Mouse (Mus musculus): Measurements from ENCODE around the gene Zer1.

Zer1 gene

DNA sequence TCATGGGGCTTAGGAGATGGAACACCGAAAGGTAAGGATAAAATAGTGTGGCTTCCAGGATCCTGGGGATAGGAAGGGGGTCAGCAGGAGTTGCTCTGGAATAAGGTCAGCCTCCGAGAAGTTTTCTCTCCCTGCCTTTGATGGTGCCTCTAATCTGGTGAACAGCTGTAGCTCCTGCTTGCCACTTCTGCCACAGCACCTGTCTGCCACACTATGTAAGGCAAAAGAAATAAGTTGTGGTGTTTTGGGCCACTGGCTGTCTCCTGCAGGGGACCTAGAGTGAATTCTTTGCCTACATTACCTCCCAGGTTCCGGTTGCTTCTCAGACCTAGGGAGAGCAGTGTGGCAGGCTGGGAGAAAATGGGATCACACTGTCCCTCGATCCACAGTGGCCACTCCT is 45.6 kb downstream of the Zer1 start:
- DNase-seq (ENCODE audit: extremely low spot score, low read depth, low spot score), result no peak

DNA sequence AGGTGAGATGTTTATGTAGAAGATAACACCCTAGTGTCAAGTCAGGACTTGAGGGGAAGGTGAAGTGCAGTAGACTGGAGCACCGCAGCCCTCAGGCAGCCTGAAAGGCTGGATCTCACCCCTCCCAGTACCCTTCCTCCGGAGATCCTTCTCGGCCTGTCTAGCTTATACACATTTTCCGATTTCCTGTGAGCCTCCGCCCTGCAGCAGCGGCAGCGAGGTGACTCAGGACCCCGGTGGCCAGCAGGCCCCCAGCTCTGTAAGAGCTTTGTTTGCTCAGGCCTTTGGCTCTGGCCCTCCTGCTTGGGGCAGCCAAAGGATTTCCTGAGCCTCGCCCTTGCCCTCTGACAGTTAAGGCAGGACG is 46.1 kb downstream of the Zer1 start:
- DNase-seq (ENCODE audit: extremely low spot score, low read depth, low spot score), result no peak

DNA sequence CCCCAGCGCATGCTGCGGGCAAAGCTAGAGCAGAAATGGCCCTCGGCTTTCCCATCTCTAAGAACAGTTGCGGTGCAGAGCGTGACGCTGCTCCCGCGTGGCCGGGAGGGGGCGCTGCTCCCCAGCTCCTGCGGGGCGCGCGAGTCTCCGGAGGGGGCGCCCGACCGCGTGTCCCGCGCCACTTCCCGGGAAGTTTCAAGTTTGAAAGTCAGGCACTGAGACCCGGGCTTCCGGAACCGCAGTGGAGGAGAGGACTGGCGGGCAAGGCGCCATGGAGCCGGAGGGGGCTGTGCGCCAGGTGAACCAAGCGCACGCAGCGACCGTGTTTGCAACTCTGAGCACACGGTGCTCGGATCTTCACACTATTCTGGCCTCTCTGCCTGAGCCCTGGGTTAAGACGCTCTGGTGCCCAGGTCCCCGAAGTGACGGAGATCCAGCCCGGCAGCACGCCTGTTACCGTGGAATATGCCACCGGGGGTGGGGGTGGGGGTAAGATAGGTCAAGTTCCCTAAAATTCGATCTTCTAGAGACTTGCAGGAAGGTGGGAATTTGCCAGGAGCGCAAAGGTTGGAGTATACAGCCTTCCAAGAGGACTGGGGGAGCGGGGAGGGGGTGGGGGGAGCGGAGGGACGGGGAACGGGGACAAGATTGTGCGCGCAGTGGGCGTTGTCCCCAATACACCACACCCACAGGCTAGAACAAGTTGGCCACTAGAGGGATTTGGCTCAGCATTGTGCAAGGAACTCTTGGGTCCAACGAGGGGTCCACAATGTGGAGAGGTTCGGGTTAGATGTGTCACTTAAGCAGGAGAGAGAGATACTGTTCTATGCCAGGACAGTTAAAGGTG is 46.7 kb downstream of the Zer1 start, which contains the start of gene Pkn3:
TSS of gene Pkn3 (plus strand) at position 183 of the 847 bp plus-strand sequence.
- no peak for DNase-seq (ENCODE audit: extremely low spot score, low read depth, low spot score)

DNA sequence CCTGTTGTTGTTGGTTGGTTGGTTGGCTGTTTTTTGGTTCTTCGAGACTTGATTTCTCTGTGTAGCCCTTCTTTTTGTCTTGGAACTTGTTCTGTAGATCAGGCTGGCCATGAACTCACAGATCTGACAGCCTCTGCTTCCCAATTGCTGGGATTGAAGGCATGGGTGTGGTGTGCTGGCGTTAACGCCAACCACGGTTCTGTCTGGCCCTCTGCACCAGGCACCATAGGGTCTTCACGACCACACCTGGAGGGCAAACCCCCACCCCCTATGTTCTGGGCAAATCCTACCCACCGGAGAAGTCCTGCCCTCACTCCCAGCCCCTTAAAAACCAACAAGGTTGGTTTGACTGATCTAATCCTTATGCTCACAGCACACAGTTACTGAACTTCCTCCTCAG is 47.4 kb downstream of the Zer1 start:
- DNase-seq (ENCODE audit: extremely low spot score, low read depth, low spot score), result no peak

DNA sequence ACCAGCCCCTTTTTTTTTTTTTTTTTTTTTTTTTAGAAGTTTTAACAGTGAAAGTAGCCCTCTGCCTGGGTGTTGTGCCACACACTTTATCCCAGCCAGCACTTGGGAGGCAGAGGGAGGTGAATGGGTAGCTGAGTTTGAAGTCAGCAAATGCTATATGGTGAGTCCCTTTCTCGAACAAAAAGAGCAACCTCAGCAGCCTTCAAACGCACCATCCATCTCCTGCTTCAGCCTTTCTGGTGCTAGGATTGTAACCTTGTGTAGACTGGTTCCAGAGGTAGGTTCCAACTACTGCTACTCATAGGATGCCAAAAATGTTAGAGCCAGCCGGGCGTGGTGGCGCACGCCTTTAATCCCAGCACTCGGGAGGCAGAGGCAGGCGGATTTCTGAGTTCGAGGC is 47.9 kb downstream of the Zer1 start:
- no peak for DNase-seq (ENCODE audit: extremely low spot score, low read depth, low spot score)

DNA sequence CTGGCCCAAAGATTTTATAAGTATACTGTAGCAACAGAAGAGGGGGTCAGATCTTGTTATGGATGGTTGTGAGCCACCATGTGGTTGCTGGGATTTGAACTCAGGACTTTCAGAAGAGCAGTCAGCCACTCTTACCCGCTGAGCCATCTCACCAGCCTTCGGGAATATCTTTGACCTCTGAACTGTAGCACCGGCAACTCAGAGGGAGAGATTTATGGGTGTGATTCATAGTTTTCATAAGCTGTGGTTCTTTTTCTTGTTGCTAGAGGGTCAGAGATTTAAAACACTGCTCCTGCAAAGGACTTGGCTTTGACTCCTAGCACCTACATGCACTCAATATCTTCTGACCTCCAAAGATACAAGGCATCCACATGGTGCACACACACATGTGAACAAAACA is 48.8 kb downstream of the Zer1 start:
- DNase-seq (ENCODE audit: extremely low spot score, low read depth, low spot score), result no peak

DNA sequence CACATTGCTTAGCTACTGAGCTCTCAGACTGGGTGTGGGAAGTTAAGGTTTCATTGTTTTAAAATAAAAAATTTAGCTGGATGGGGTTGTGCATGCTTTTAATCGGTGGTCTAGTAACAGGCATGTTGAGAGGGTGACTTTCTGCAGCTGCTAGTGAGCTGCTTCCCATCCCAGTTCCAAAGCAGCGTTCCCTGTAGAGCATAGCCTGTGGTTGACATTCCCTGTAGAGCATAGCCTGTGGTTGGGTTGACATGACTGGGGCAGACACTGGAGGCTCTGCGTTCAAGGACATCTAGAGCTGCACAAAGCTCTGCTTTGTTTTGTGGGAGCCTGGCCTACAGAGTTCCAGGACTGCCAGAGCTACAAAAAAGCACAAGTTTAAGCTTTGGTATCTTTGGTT is 51.1 kb downstream of the Zer1 start:
- DNase-seq (ENCODE audit: extremely low spot score, low read depth, low spot score), result no peak

DNA sequence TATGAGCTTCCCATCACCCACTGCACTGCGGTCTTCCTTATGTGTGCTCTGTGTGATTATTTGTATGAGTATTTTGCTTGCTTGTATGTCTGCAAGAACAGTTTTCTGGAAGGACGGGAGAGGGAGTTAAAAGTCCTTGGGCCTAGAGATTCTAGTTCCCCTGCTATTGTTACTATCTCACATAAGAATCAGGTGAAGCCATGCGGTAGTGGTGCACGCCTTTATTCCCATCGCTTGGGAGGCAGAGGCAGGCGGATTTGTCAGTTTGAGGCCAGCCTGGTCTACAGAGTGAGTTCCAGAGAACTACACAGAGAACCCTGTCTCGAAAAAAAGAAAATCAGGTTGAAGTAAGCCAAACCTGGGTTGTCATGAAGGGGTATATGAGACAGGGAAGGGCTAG is 51.5 kb downstream of the Zer1 start:
- DNase-seq (ENCODE audit: extremely low spot score, low read depth, low spot score), result no peak

DNA sequence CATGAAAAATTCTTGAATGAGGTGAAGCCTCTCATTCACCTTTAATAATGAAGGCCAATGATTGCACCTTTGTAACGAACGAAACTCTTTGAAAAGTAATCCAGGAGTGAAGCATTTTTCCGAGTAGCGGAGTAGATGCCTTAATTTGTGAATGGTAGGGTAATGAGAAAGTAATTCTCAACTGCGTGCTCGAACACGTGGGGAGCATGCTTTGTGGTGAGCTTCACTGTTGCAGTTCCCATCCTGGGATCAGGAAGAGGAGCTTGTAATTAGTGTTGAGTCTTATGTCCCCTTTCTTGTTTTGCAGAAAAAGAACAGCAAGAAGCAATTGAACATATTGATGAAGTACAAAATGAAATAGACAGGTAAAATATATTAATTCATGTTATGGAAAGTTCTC is 56.4 kb downstream of the Zer1 start:
- no peak for DNase-seq (ENCODE audit: extremely low spot score, low read depth, low spot score)

DNA sequence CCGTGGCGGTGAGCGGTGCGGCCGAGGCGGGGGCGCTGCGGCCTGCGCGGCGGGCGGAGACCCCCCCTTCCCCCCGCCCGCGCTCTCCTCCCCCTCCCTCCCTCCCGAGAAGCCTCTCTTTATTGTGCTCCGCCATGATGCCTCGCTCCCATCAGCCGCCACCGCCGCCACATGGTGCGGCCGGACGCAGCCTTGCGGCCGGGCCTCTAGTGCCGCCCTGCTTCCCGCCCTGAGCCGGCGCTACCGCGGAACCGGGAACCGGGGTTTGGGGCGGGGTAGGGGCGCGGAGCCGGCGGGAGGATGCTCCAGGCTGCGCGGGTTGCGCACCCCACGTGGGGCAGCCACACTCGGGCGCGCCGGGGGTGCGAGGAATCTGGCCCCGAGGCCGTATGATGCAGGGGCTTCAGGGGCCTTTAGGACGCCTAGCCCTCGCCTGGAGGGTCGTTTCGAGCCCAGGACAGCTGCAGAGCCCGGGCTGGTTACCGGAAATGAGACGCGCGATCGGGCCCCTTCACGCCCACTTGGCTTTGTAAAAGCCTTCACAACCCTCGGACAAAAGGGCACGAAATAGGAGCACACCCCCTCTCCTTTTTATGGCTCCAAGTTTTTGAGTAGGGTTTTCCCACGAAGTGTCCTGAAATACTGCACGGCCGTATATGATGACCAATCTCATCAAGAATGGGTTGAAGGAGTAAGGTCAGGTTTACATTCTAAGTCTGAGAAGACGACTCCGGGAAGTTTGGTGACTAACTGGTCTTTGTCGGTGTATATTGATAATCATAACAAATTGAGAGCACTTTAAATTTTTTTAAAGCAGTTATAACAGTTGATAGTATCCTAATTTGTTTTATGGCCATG is 57.1 kb downstream of the Zer1 start:
- DNase-seq (ENCODE audit: extremely low spot score, low read depth, low spot score), result no peak

DNA sequence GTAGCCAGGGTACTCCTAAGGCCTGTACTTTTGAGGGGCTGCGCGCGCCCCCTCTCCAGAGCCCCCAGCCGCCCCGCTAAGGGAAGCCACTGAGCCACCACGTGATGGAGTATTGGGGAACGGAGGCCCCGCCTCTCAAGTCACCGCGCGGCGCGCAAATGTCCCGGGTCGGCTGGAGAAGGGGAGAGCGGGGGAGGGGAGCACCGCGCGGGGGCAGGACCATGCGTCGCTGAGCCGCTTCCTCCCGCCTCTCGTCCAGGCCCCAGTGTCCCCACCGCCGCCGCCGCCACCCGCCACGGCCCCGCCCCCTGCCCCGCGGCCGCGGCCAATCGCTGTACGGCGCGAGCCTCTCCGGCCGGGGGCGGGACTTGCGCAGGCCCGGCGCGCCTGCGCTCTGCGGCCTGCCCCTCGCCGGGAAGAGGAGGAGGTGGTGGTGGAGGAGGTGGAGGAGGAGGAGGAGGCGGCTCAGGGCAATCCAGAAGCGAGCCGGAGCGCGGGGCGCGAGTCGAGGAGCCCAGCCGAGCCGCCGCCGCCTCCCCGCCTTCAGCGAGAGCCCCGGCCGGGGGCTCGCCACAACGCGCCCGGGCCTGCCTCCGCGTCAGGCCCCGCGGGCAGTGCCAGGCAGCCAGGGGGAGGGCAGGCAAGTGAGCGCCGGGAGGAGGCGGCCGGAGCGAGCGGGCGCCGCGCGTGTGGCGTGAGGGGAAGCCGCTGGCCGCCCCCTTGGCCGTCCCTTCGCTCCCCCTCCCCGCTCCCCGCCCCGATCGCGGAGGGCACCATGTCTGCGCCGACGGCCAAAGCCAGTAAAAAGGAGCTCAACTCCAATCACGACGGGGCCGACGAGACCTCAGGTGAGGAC is 58.1 kb downstream of the Zer1 start:
- no peak for DNase-seq (ENCODE audit: extremely low spot score, low read depth, low spot score)

DNA sequence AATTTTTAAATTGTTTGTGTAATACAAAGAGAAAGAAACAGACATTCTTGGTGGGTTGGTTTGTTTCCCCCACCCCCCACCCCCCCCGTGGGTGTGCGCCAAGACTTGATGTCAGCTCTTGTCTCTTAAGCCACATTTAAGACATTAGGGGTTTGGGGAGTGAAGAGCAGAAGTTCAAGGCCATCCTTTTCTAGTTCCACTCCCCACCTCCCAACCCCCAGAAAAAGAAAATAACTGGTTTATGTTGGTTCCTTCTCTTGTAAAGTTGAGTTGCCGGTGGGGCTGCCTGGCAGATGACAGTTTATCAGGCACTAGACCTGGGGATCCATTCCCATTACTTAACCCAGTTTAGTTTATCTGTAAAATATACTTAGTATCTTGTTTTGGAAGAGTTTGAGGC is 60.1 kb downstream of the Zer1 start:
- no peak for DNase-seq (ENCODE audit: extremely low spot score, low read depth, low spot score)

DNA sequence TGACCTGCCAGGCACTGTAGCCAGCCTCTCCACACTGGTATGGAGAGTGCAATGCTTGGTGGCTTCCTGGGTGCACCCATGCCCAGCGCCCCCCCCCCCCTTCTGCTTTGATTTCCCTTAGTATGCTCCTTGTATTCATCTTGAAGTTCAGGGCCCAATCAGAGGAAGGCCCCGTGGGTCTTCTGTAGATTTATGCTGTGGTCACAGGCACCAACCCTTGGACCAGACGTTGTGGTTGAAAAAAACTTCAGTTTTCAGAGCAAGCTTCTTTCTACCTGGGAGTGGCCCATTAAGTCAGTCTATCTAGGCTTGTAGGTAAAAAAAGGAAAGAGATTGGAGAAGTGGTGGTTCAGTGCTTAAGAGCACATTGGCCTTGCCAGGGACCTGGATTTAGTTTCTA is 60.6 kb downstream of the Zer1 start:
- DNase-seq (ENCODE audit: extremely low spot score, low read depth, low spot score), result no peak

DNA sequence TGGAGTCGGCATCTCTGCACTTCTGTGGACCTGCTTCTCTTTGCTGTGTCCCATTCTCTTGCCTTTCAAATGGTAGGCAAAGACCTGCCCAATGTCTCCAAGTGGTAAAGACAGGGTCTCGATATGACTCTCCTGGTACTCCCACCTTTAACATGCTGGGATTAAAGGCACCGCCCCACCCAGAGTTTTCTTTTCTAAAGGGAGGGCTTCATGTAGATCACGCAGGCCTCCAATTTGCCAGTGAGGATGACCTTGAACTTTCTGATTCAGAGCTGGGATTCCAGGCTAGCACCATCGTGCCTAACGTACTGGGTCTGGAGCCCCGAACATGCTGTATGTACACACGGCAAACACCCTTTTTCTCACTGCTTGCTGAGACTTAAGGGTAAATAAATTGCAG is 61.1 kb downstream of the Zer1 start:
- no peak for DNase-seq (ENCODE audit: extremely low spot score, low read depth, low spot score)

DNA sequence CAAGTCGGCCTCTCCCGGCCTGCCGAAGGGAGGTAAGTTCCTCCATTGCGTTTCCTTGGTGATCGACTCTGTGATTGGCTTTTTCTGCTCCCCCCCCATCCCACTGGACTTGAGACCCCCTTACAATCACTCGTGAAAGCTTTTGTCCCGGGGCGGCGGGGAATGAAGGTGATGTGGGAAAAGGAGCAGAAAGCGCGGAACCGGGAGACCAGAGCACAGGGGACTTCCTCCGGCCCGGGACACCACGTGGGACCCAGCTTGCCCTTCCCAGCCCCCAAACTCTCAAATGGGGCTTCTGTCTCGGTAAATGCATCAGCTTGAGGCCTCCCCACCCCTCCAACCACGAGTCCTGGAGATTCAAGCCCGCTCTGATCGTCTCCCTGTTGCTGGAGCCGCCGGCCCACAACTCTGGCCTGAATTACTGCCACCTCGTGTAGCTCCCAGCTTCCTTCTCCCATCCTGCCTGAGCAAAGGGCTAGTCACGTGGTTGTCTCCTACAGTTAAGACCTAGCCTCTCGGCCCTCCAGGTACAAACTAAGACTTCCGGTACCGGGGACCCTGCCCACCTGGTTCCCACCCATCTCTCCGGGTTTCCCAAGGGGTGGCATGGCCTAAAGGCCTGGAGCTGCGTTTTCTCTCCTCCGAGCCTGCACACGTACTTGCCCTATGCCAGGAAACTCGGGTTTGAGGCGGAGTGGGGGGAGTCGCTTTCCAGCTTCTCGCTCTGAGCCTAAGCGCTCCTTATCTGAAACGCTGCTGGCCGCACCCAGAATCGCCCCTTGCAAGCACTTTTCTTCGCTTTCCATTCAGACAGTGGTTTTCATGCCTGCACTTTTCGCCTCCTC is 61.9 kb downstream of the Zer1 start:
- no peak for DNase-seq (ENCODE audit: extremely low spot score, low read depth, low spot score)

DNA sequence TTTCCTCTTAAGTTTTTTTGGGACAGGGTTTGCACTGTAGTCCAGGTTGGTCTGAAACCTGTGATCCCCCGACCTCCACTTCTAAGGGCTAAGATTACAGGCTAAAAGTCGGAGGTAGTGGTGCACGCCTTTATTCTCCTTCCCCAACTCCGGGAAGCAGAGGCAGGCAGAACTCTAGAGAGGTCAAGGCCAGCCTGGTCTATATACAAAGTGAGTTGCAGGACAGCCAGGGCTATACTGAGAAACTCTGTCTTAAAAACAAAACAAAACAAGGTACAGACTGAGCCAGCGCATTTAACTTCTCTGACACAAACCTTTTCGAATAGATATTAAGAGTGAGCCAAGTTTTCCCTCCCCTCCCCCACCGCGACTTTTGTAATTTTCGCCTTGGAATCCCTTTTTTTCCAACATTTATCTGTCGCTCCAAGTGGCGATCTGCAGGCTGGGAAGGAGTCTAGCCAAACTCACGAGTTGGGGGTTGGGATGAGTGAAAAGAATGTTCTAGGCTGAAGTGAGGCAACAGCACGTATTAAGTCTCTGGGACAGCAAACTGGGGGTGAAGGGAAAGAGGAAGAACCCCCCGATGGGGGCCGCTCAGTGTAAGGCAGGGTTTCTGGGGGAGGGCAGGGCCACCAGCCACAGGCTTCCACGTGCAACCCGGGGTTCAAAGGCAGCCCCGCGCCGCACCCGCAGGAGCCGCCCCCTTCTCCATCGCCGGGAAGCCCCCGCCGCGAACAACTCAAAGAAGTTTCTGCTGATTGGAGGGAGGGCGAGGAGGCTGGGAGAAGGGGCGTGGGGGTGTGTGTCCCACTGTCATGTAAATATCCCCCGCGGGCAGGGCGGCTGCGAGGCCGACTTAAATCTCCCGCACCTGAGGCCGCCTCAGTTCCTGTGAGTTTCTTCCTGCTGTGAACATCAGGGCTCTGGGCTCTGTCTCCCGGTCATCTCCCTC is 62.9 kb downstream of the Zer1 start:
- DNase-seq (ENCODE audit: extremely low spot score, low read depth, low spot score), result no peak

DNA sequence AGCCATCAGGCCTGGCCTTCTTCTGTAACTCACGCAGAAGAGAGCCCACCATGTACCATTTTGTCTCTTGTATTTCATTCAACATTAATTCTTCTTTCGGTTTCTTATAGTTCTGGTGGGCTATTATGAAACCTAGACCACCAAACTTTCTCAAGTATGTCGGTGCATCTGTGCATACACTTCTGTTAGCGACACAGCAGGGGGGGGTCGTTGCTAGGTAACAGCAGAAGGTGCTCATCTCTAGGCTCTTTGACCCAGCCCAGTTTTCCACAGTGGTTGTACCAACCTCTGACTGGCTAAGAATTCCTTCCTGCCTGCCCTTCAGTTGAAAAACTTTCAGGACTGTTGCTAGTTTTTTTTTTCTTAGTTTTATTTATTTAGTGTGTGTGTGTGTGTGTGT is 66.0 kb downstream of the Zer1 start:
- no peak for DNase-seq (ENCODE audit: extremely low spot score, low read depth, low spot score)

DNA sequence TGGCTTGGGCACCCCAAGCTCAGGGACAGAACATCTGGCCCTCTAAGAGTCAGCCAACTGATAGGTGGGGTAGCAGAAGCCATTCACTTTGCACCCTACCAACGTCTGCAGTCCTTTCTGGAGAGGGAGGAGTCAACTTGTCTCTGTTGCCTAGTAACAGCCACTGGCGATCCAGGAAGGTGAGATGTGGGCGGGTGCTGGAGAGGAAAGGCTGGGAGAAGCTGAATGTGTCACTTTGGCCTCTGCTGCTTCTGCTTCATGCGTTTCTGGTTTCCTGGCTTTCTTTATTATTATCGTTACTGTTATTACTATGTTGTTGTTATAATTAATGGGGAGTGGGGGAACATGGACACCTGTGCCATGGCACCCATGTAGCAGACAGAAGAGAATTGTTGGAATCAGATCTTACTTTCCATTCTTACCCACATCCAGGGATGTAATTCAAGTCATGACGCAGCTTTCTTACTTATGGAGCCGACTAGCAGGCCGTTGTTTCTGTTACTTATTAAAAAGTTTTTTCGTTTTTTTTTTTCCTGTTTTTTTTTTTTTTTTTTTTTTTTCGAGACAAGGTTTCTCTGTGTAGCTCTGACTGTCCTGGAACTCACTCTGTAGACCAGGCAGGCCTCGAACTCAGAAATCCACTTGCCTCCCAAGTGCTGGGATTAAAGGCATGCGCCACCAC is 67.0 kb downstream of the Zer1 start, which contains the start of gene Set:
TSS of gene Set (plus strand) at position 156 of the 682 bp plus-strand sequence.
- DNase-seq (ENCODE audit: extremely low spot score, low read depth, low spot score), result no peak

DNA sequence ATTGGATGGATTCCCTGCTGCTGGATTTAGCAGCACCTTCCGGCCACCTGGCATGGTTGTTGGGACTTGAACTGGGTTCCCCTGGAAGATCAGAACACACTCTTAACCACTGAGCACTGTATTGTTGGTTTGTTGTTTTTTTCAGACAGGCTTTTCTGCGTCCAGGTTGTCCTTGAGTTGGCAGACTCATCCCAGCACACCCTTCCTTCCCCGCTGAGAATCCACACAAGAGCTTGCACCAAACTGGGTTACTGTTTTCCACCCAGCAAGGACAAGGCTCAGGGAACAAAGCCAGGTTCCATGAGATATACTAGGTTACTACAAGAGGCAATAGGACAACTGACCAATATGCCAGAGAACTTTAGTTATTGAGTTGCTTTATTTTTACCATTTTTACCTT is 67.6 kb downstream of the Zer1 start:
- no peak for DNase-seq (ENCODE audit: extremely low spot score, low read depth, low spot score)
